Mouse (Mus musculus) hindbrain, postnatal 0 days (tissue): ENCODE results near the gene Plk5. TPM values are rescaled to one million over a fixed set of nuclear protein-coding genes. Genes with fewer than 3 reads are reported as not detected.

Source experiments
- ATAC-seq: fragments of 200-750 bp; cut with Nextera tagmentation; 2 replicates; pipeline ENCODE4 v1.8.0; 2017; ENCODE audit warnings: mild to moderate bottlenecking, moderate TSS enrichment, moderate library complexity
- DNase-seq: peaks from one replicate; pipeline ENCODE4 v3.0.0-alpha.2; 2015; ENCODE audit warnings: low spot score
- H3K27ac ChIP-seq: fragments of 300-500 bp; sonication (generic); 2 replicates; pipeline ENCODE4 v1.5.1; 2014; ENCODE audit warnings: mild to moderate bottlenecking
- H3K27me3 ChIP-seq: fragments of 300-500 bp; sonication (generic); 2 replicates; pipeline ENCODE4 v1.6.1; 2014; ENCODE audit warnings: low read length, mixed read lengths; ENCODE audit not compliant: insufficient read depth
- H3K36me3 ChIP-seq: fragments of 300-500 bp; sonication (generic); 2 replicates; pipeline ENCODE4 v1.6.1; 2014; ENCODE audit warnings: low read length, mixed read lengths; ENCODE audit not compliant: insufficient read depth
- H3K4me1 ChIP-seq: fragments of 300-500 bp; sonication (generic); 2 replicates; pipeline ENCODE4 v1.6.1; 2014; ENCODE audit warnings: antibody characterized with exemption, low read length, mixed read lengths; ENCODE audit not compliant: insufficient read depth
- H3K4me2 ChIP-seq: fragments of 300-500 bp; sonication (generic); 2 replicates; pipeline ENCODE4 v1.6.1; 2014; ENCODE audit warnings: low read depth, mild to moderate bottlenecking, low read length, moderate library complexity, mixed read lengths
- H3K4me3 ChIP-seq: fragments of 300-500 bp; sonication (generic); 2 replicates; pipeline ENCODE4 v1.5.1; 2014; ENCODE audit warnings: low read length
- H3K9ac ChIP-seq: fragments of 300-500 bp; sonication (generic); replicated peaks from 2 replicates; pipeline ENCODE4 v1.6.1; 2014; ENCODE audit warnings: mild to moderate bottlenecking, low read length, moderate library complexity, mixed read lengths
- H3K9me3 ChIP-seq: fragments of 300-500 bp; sonication (generic); 2 replicates; pipeline ENCODE4 v1.6.1; 2016; ENCODE audit warnings: low read length, mixed read lengths
- CTCF ChIP-seq: IDR thresholded peaks from 2 replicates; pipeline ENCODE4 v1.5.1; 2016; ENCODE audit warnings: antibody characterized with exemption, control low read depth, low read depth
- WGBS: fragments of 180-500 bp; shearing (Covaris S2); extraction: QIAGEN DNeasy Blood & Tissue Kit; methylation state at CpG from one replicate; pipeline ENCODE4 v1.1.7; 2014; 5-methylcytosine and 5-hydroxymethylcytosine counted together
- polyA plus RNA-seq: library from polyadenylated mRNA; unstranded; fragments of >200 nt; fragmentation: Nextera tagmentation; extraction: Ambion mirVana; gene quantifications from 2 replicates; pipeline ENCODE4 v1.2.1, GENCODE M21; 2015
- total RNA-seq: library from RNA; depleted of rRNA; stranded (reverse); fragments of >200 nt; gene quantifications from 2 replicates; pipeline ENCODE4 v1.2.3, GENCODE M21; 2014

The Plk5 gene
- total and polyA plus RNA-seq, 2 experiments from 2014 or later: 8.9 to 15.7 TPM

DNA sequence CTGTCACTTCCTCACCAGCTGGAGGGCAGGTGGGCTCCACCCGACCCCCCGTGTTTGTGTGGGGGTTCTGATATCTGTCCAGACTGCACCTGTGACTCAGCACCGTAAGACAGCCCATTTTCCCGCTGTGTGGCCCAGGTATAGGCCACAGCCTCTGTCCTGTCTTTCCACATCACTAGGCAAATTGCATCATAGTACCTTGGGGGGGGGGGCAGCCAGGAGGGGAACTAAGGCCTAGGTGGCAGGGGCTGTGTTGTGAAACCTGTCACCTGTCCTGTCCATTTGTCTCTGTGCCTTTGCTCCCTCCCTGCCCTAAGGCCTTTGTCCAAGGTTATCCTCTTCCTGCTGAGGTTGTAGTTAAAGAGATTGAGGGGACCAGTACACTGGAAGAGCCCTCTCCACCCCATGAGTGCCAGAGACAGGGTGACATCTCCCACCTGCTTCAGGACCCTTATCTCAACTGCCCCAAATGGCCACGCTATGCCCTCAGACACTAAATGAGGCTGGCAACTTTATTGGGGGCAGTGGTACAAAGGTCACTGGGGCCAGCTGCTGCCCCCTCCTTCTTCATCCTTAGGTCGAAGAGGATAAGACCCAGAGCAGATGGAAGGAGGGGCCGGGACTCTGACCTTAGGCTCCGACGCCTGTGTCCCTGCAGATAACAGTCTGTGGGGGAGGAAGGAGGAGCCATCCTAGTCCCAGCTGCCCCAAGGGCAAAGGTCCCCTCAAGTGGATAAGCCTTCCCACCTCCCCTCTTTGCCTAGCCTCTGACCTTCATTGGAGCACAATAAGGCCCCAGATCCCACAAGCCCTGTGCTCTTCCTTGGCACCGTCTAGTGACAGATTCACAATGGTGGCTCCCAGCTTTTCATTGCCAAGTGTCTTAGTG is 24.4 kb upstream of the Plk5 start:
- TF ChIP-seq CTCF: no peak
- DNase-seq: peak; percentile 44
- Histone ChIP-seq H3K4me2 (no peak overlapping the region), H3K4me3 (no peak overlapping the region), H3K9ac (no peak overlapping the region), H3K9me3 (no peaks in the 10 kb centered on the region), H3K27me3 (no peaks in the 10 kb centered on the region), H3K27ac (peak overlapping the region; percentile 68; the same call in 1 of the 2 replicates), H3K36me3 (no peaks in the 10 kb centered on the region), H3K4me1 (peaks cover 6% of the 10 kb centered on the region)
- WGBS: 61% methylated on average over 10 of the region's 10 CpGs
- no peak for ATAC-seq

DNA sequence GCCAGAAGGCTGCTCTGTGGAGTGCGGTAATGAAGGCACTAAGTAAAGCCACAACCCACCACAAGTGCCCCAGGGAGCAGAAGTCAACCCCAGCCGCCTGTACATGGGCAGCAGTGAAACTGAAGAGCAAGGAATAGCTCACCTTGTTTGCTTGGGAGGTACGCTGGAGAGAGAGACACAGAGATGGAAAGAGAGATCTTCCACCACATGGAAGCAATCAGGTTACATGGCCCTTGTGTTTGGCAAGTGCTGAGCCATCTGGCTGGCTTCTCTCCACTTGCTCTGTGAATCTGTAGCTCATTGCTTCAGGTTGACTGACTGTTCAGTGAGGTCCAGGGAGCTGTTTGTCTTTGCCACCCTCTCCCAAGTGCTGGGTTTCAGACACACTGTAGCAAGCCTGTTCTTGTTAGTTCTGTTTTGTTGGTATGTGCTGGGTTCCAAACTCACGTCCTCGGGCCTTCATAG is 23.7 kb upstream of the Plk5 start:
- H3K27ac ChIP-seq: peak overlapping the region; percentile 68; the same call in 1 of the 2 replicates
- H3K27me3 ChIP-seq: no peaks in the 10 kb centered on the region
- H3K4me3 ChIP-seq: no peak overlapping the region
- peaks cover 6% of the 10 kb centered on the region for H3K4me1 ChIP-seq
- H3K4me2 ChIP-seq: no peak overlapping the region
- WGBS: 72% methylated on average over 5 of the region's 5 CpGs
- no peak overlapping the region for H3K9ac ChIP-seq
- no peaks in the 10 kb centered on the region for H3K9me3 ChIP-seq
- no peaks in the 10 kb centered on the region for H3K36me3 ChIP-seq
- ATAC-seq (no peak), DNase-seq (peak; percentile 54)
- TF ChIP-seq CTCF: no peak

DNA sequence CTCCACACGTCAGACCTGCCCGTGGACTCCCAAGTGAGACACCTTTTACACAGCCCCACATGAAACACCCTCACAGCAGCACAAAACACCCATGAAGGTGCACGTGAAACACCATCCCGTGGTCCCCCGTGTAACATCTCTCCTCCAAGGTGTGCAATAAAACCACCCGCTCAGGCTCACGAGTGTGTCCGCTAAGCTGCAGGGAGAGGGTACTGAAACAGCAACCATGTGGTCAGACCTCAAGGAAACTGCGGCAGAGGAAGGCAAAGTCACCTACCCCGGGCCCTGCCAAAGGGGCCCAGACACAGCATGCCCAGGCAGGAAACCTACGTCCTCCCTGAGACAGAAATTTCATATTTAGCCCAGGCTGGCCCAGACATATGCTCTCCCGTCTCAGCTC is 20.0 kb upstream of the Plk5 start:
- no peaks in the 10 kb centered on the region for H3K4me1 ChIP-seq
- H3K9ac ChIP-seq: no peak overlapping the region
- H3K4me2 ChIP-seq: no peak overlapping the region
- peaks cover 11% of the 10 kb centered on the region for H3K27me3 ChIP-seq
- no peak overlapping the region for H3K27ac ChIP-seq
- DNase-seq (no peak), ATAC-seq (no peak)
- H3K4me3 ChIP-seq: no peak overlapping the region
- no peaks in the 10 kb centered on the region for H3K9me3 ChIP-seq
- no peaks in the 10 kb centered on the region for H3K36me3 ChIP-seq
- TF ChIP-seq CTCF: no peak
- 91% methylated on average over 12 of the region's 12 CpGs for WGBS

DNA sequence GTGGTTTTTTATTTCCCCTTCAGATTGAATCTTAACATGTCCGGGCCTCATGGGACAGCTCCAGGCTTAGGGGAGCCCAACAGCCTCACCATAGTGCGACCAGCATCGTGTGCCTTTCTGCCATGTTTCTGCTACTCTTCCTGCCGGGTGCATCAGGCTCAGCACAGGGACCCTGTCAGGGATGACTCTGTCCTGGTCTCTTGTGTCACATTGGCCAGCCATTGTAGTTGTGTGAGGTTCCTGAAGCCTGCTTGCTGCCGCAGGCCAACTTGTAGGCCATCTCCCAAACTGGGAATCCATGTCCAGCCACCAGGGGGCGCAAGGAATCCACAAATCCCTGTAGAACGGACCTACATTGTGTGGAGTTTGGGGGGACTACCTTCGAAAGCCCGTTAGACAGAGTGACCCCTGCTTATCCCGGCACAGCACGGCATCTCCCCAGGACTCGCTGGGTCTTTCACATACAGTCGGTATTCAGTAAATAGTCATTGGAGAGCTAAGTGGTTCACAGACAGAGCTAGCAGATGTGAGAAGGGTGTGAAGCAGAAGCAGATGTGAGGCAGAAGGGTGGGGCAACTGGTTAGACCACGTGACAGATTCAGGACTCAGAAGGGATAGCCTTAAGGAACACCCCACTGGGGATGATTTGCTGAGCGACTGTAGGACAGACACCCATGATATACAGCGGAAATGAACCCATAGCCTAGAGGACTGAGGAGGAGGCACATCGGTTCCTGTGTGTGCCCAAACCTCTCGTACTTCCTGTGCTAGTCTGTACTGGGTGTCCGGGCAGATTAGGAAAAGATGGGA is 16.1 kb upstream of the Plk5 start:
- no peak overlapping the region for H3K9ac ChIP-seq
- H3K4me2 ChIP-seq: no peak overlapping the region
- whole genome bisulfite sequencing: 23% methylated on average over 19 of the region's 19 CpGs
- H3K9me3 ChIP-seq: no peaks in the 10 kb centered on the region
- DNase-seq: peak; percentile 90
- no peak overlapping the region for H3K27ac ChIP-seq
- H3K4me3 ChIP-seq: no peak overlapping the region
- H3K36me3 ChIP-seq: no peaks in the 10 kb centered on the region
- ATAC-seq: peak; percentile 55; the same call in 1 of the 2 replicates
- peaks cover 48% of the 10 kb centered on the region for H3K27me3 ChIP-seq
- H3K4me1 ChIP-seq: peaks cover 7% of the 10 kb centered on the region; the same call in 1 of the 2 replicates
- TF ChIP-seq CTCF: peak; percentile 97

DNA sequence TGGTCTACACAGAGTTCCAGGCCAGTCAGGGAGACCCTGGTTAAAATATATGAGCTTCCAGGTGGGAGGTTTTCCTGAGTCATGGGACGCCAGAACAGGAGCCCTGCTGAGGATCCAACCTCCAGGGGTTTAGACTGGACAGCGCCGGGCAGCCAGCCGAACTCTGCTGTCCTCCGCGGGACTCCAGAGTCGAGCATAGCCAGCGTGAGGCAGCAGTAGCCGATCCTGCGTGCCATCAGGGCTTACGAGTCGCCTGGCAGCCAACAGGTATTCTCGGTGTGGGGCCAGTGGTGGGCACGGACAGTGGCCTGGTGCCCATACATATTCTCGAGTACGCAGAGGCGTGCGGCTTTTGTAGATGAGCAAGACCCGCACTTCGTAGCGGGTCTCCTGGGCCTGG is 15.2 kb upstream of the Plk5 start:
- no peak overlapping the region for H3K4me2 ChIP-seq
- H3K27me3 ChIP-seq: peaks cover 54% of the 10 kb centered on the region
- 16% methylated on average over 21 of the region's 21 CpGs for WGBS
- no peak for DNase-seq
- H3K36me3 ChIP-seq: no peaks in the 10 kb centered on the region
- ATAC-seq: no peak
- no peak overlapping the region for H3K9ac ChIP-seq
- TF ChIP-seq CTCF: no peak
- no peaks in the 10 kb centered on the region for H3K9me3 ChIP-seq
- H3K4me1 ChIP-seq: peaks cover 7% of the 10 kb centered on the region; the same call in 1 of the 2 replicates
- no peak overlapping the region for H3K4me3 ChIP-seq
- H3K27ac ChIP-seq: no peak overlapping the region

DNA sequence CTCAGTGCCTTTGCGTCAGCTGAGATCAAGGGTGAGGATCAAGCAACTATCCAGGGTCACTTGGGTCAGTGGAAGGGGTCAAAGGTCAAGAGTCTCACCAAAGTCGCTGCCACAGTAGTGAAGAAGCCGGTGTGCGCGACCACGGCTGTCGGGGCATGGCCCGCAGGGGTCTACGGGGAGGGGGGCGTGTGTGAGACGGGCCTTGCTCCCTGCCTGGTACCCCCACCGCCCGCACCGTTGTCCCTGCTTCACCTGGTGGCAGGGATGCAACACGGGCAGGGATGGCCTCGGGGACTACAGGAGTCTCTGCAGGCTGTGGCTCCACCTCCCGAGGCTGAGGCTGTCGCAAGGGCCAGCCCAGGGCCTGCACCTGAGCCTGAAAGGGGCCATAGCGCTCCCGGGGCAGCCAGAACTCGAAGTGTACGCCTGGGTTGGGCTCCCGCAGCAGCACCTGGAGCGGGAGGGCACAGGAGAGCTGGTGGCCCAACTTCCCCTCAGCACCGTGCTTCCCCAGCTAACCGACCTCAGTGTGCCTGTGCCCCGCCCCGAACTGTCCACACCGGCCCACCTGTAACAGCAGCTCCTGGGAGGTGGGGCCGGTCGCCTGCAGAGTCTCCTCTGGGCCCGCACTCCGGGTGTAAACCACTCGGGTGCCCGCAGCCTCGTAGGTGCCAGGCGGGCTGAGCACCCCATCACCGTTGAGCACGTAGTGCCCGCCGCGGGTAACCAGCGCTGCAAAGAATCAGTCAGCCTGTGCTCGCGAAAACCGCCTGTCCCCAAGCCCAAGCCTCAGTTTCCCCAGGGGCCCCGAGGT is 14.6 kb upstream of the Plk5 start:
- peaks cover 54% of the 10 kb centered on the region for H3K27me3 ChIP-seq
- ATAC-seq (0 out of 2 replicates have a peak, but pooled peaks have one; percentile 7), DNase-seq (no peak)
- no peaks in the 10 kb centered on the region for H3K9me3 ChIP-seq
- H3K9ac ChIP-seq: no peak overlapping the region
- peaks cover 7% of the 10 kb centered on the region; the same call in 1 of the 2 replicates for H3K4me1 ChIP-seq
- 3% methylated on average over 46 of the region's 47 CpGs for WGBS
- H3K27ac ChIP-seq: no peak overlapping the region
- no peak for TF ChIP-seq CTCF
- no peaks in the 10 kb centered on the region for H3K36me3 ChIP-seq
- H3K4me2 ChIP-seq: peak overlapping the region; percentile 52; the same call in 1 of the 2 replicates
- H3K4me3 ChIP-seq: peak overlapping the region; percentile 24
